Comparison of ENCODE assay signal across 24 mouse cellular contexts in the genomic region with DNA sequence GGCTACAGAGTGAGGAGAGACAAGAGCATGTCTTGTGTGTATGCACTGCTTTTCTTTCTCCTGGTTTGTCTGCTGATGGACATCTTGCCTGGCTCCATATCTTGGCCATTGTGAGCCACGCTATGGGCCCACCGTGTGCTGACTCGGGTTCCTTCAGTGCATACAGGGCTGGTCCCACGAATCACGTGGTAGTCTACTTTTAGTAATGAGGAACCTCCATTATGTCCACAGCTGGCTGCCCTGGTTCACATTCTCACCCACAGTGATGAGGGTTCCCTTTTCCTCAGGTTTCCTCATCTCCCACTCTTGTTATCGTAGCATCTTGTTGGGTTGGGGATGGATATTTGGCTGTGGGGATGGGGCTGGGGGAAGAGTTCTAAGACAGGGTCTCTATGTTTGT. TPM values are rescaled to one million over a fixed set of nuclear protein-coding genes. Genes with fewer than 3 reads are reported as not detected.
A peak's percentile ranks its signal among the peaks of the same experiment; 100 is the strongest.
DNase-seq lines count a peak whose midpoint lies in the region; ATAC-seq and TF ChIP-seq lines count a peak whose summit lies in the region.
"Had no signal": no experiment of that assay in that cellular context is flagged by ENCODE, and none has a peak within 500 bp of the region (broad histone marks: within the 10 kb centered on the region; RNA-seq: fewer than 3 reads in every experiment).

No protein-coding gene starts in this region.

- no peak for TF ChIP-seq EP300 in MEL (IDR thresholded peaks at IDR 0.05; ENCODE audit: low read depth in 1 of 2, low read length in 2 of 2)

- no peak for TF ChIP-seq RAD21 in MEL (IDR thresholded peaks at IDR 0.05; ENCODE audit: low read depth, low read length)

- TF ChIP-seq CTCF in MEL (IDR thresholded peaks at IDR 0.05 in 2 of 3, conservative IDR thresholded peaks at IDR 0.05 in 1 of 3; ENCODE audit: control insufficient read depth in 1 of 3, insufficient read depth in 1 of 3, low read depth in 2 of 3, low read length in 3 of 3, poor library complexity in 1 of 3, severe bottlenecking in 1 of 3) = no peak
- TF ChIP-seq CTCF in small intestine, adult 2 months (IDR thresholded peaks at IDR 0.05; ENCODE audit: extremely low read depth, insufficient read length, insufficient replicate concordance, low read depth, low read length) = no peak
- TF ChIP-seq CTCF in hindbrain, postnatal 0 days (IDR thresholded peaks at IDR 0.05; ENCODE audit: low read depth) = no peak

- H3K79me2 ChIP-seq in MEL (ENCODE audit: control insufficient read depth, insufficient read depth, low read length, poor library complexity) = no peaks in the 10 kb centered on the region

- no peak overlapping the region for H3K9ac ChIP-seq in midbrain, embryonic 11.5 days (ENCODE audit: low read length)
- H3K9ac ChIP-seq in midbrain, embryonic 14.5 days (replicated peaks; ENCODE audit: low read length) = no peak overlapping the region
- no peak overlapping the region for H3K9ac ChIP-seq in MEL (ENCODE audit: control insufficient read depth, low read depth, low read length, poor library complexity, severe bottlenecking)
- no peak overlapping the region for H3K9ac ChIP-seq in hindbrain, postnatal 0 days (replicated peaks; ENCODE audit: low read length)
- H3K9ac ChIP-seq: embryonic facial prominence, embryonic 12.5 days; forebrain, embryonic 12.5 days; heart, embryonic 12.5 days; hindbrain, embryonic 12.5 days; intestine, embryonic 15.5 days had no signal

- ATAC-seq in midbrain, embryonic 11.5 days (ENCODE audit: low FRiP score) = no peak
- no peak for ATAC-seq in midbrain, embryonic 14.5 days (ENCODE audit: low FRiP score, low TSS enrichment)
- ATAC-seq in megakaryocyte, adult 5-6 weeks (ENCODE audit: poor library complexity, severe bottlenecking) = peak; percentile 93
- ATAC-seq in inflammation-experienced regulatory T-cells, adult 6 months = no peak
- ATAC-seq in hindbrain, postnatal 0 days = no peak
- ATAC-seq: forebrain, embryonic 16.5 days; hindbrain, embryonic 16.5 days; intestine, embryonic 15.5 days had no signal

- no peak overlapping the region for H3K27ac ChIP-seq in midbrain, embryonic 11.5 days (ENCODE audit: low read depth, low read length)
- H3K27ac ChIP-seq in midbrain, embryonic 14.5 days (replicated peaks; ENCODE audit: low read depth, low read length) = no peak overlapping the region
- no peak overlapping the region for H3K27ac ChIP-seq in MEL (ENCODE audit: control insufficient read depth, low read depth, low read length)
- peak overlapping the region; percentile 5; the same call in 1 of the 2 replicates for H3K27ac ChIP-seq in small intestine, adult 2 months (ENCODE audit: insufficient read depth, low read depth, low read length)
- no peak overlapping the region for H3K27ac ChIP-seq in hindbrain, postnatal 0 days
- H3K27ac ChIP-seq: embryonic facial prominence, embryonic 12.5 days; forebrain, embryonic 12.5 days; hindbrain, embryonic 12.5 days; intestine, embryonic 15.5 days had no signal

- no peaks in the 10 kb centered on the region for H3K4me1 ChIP-seq in midbrain, embryonic 11.5 days (ENCODE audit: control insufficient read depth, insufficient read depth, low read length)
- H3K4me1 ChIP-seq in midbrain, embryonic 14.5 days (ENCODE audit: control insufficient read depth, insufficient read depth, low read length) = no peaks in the 10 kb centered on the region
- no peaks in the 10 kb centered on the region for H3K4me1 ChIP-seq in MEL (ENCODE audit: control insufficient read depth in 1 of 2, insufficient read depth in 2 of 2, low read length in 2 of 2)
- H3K4me1 ChIP-seq in small intestine, adult 2 months (ENCODE audit: control insufficient read depth, insufficient read depth, insufficient read length, low read length) = no peaks in the 10 kb centered on the region
- no peaks in the 10 kb centered on the region for H3K4me1 ChIP-seq in hindbrain, postnatal 0 days (ENCODE audit: insufficient read depth, low read length)
- H3K4me1 ChIP-seq: embryonic facial prominence, embryonic 12.5 days; forebrain, embryonic 12.5 days; heart, embryonic 12.5 days; hindbrain, embryonic 12.5 days; intestine, embryonic 15.5 days had no signal

- no peak overlapping the region for H3K4me3 ChIP-seq in midbrain, embryonic 11.5 days (ENCODE audit: low read depth, low read length)
- H3K4me3 ChIP-seq in midbrain, embryonic 14.5 days (replicated peaks; ENCODE audit: low read depth, low read length) = no peak overlapping the region
- no peak overlapping the region for H3K4me3 ChIP-seq in MEL (ENCODE audit: control insufficient read depth in 1 of 2, insufficient read depth in 1 of 2, low read depth in 2 of 2, low read length in 2 of 2)
- H3K4me3 ChIP-seq in small intestine, adult 2 months (ENCODE audit: low read depth, low read length) = no peak overlapping the region
- H3K4me3 ChIP-seq in hindbrain, postnatal 0 days (ENCODE audit: low read length) = no peak overlapping the region
- H3K4me3 ChIP-seq: embryonic facial prominence, embryonic 12.5 days; forebrain, embryonic 12.5 days; heart, embryonic 12.5 days; hindbrain, embryonic 12.5 days; intestine, embryonic 15.5 days had no signal

- H3K36me3 ChIP-seq in midbrain, embryonic 11.5 days (ENCODE audit: control insufficient read depth, insufficient read depth, low read length) = no peaks in the 10 kb centered on the region
- H3K36me3 ChIP-seq in midbrain, embryonic 14.5 days (ENCODE audit: control insufficient read depth, insufficient read depth, low read length) = no peaks in the 10 kb centered on the region
- no peaks in the 10 kb centered on the region for H3K36me3 ChIP-seq in MEL (ENCODE audit: control insufficient read depth in 1 of 2, insufficient read depth in 2 of 2, low read length in 2 of 2)
- no peaks in the 10 kb centered on the region for H3K36me3 ChIP-seq in small intestine, adult 2 months (ENCODE audit: control insufficient read depth, insufficient read depth, low read length)
- H3K36me3 ChIP-seq in hindbrain, postnatal 0 days (ENCODE audit: insufficient read depth, low read length) = no peaks in the 10 kb centered on the region
- H3K36me3 ChIP-seq: embryonic facial prominence, embryonic 12.5 days; forebrain, embryonic 12.5 days; G1E; heart, embryonic 12.5 days; hindbrain, embryonic 12.5 days; intestine, embryonic 15.5 days had no signal

- H3K9me3 ChIP-seq in midbrain, embryonic 11.5 days (ENCODE audit: control insufficient read depth, low read length) = no peaks in the 10 kb centered on the region
- H3K9me3 ChIP-seq in midbrain, embryonic 14.5 days (ENCODE audit: control insufficient read depth, low read length) = no peaks in the 10 kb centered on the region
- no peaks in the 10 kb centered on the region for H3K9me3 ChIP-seq in MEL (replicated peaks; ENCODE audit: insufficient read depth, low read length)
- H3K9me3 ChIP-seq in hindbrain, postnatal 0 days (ENCODE audit: low read length) = no peaks in the 10 kb centered on the region
- H3K9me3 ChIP-seq: embryonic facial prominence, embryonic 12.5 days; forebrain, embryonic 12.5 days; heart, embryonic 12.5 days; hindbrain, embryonic 12.5 days; intestine, embryonic 15.5 days had no signal

- TF ChIP-seq POLR2A in MEL (IDR thresholded peaks at IDR 0.05; ENCODE audit: control insufficient read depth in 1 of 2, insufficient read depth in 1 of 2, low read depth in 1 of 2, low read length in 2 of 2, poor library complexity in 1 of 2) = no peak
- no peak for TF ChIP-seq POLR2A in small intestine, adult 2 months (IDR thresholded peaks at IDR 0.05; ENCODE audit: low read depth, low read length)

- H3K27me3 ChIP-seq in midbrain, embryonic 11.5 days (ENCODE audit: control insufficient read depth, insufficient read depth, low read length) = no peaks in the 10 kb centered on the region
- H3K27me3 ChIP-seq in midbrain, embryonic 14.5 days (ENCODE audit: control insufficient read depth, insufficient read depth, low read length) = no peaks in the 10 kb centered on the region
- H3K27me3 ChIP-seq in MEL (ENCODE audit: control insufficient read depth in 1 of 2, insufficient read depth in 2 of 2, low read length in 2 of 2) = peaks cover 13 to 21% of the 10 kb centered on the region in 2 experiments
- no peaks in the 10 kb centered on the region for H3K27me3 ChIP-seq in small intestine, adult 2 months (ENCODE audit: control insufficient read depth, insufficient read depth, low read length)
- H3K27me3 ChIP-seq in hindbrain, postnatal 0 days (ENCODE audit: insufficient read depth, low read length) = no peaks in the 10 kb centered on the region
- H3K27me3 ChIP-seq: embryonic facial prominence, embryonic 12.5 days; forebrain, embryonic 12.5 days; heart, embryonic 12.5 days; hindbrain, embryonic 12.5 days; intestine, embryonic 15.5 days had no signal

- DNase-seq in midbrain, embryonic 11.5 days (ENCODE audit: low spot score, missing footprints) = peak; percentile 17
- no peak for DNase-seq in midbrain, embryonic 14.5 days
- DNase-seq in MEL (ENCODE audit: low read depth, low spot score) = peak; percentile 29
- DNase-seq in adrenal gland, postnatal 36 days = no peak
- no peak for DNase-seq in hindbrain, postnatal 0 days (ENCODE audit: low spot score)
- DNase-seq: adrenal gland, postnatal 10 days; cerebellum, adult 2 months; cerebellum, postnatal 10 days; embryo, embryonic 11 days; gastrocnemius, postnatal 10 days had no signal

- H3K4me2 ChIP-seq in midbrain, embryonic 11.5 days = no peak overlapping the region
- no peak overlapping the region for H3K4me2 ChIP-seq in midbrain, embryonic 14.5 days (ENCODE audit: low read length)
- H3K4me2 ChIP-seq in hindbrain, postnatal 0 days (ENCODE audit: low read depth, low read length) = no peak overlapping the region
- H3K4me2 ChIP-seq: embryonic facial prominence, embryonic 12.5 days; forebrain, embryonic 12.5 days; heart, embryonic 12.5 days; hindbrain, embryonic 12.5 days; intestine, embryonic 15.5 days had no signal

- 92% methylated on average over 6 of the region's 6 CpGs for WGBS in midbrain, embryonic 11.5 days
- 96% methylated on average over 6 of the region's 6 CpGs for WGBS in midbrain, embryonic 14.5 days
- WGBS in small intestine, adult 2 months = 78% methylated on average over 6 of the region's 6 CpGs
- WGBS in hindbrain, postnatal 0 days = 92% methylated on average over 6 of the region's 6 CpGs

RNA-seq across cellular contexts. Expression of gene Irf1, which starts 21.2 kb away (rescaled TPM):
- polyA plus RNA-seq in midbrain, embryonic 11.5 days (2014; fragmentation: Nextera tagmentation; extraction: Ambion mirVana) = 2.8 and 3.7 TPM in 2 replicates
- polyA plus RNA-seq in midbrain, embryonic 14.5 days (2014; fragmentation: Nextera tagmentation; extraction: Ambion mirVana) = 1.3 and 3.5 TPM in 2 replicates
- total RNA-seq in MEL (2012; rRNA removed) = 0.46 and 0.73 TPM in 2 replicates
- 1 to 10 TPM in 1 of 2 experiments, not detected in 1; 1.9 TPM for polyA plus RNA-seq in MEL (2012; ENCODE audit: insufficient read depth in 1 of 2, insufficient read length in 2 of 2, low read depth in 1 of 2, low replicate concordance in 2 of 2, missing spikeins in 1 of 2)
- total RNA-seq in megakaryocyte, adult 5-6 weeks (2015) = 37.2 and 38.5 TPM in 2 replicates
- total RNA-seq in megakaryocyte, adult 5-6 weeks (2017) = 78.4 and 93.1 TPM in 2 replicates
- 93.3 and 233 TPM in 2 replicates for polyA plus RNA-seq in small intestine, adult 2 months (2012; rRNA removed)
- 100 to 1,000 TPM; 273 to 355 (median 291) TPM for polyA plus RNA-seq in inflammation-experienced regulatory T-cells, adult 6 months (2017; shearing (Covaris generic))
- total RNA-seq in adrenal gland, postnatal 36 days (2021) = 10 to 100 TPM; 24.3 to 26.0 TPM
- 3.3 and 8.5 TPM in 2 replicates for total RNA-seq in hindbrain, postnatal 0 days (2014; rRNA removed)
- 3.7 and 4.4 TPM in 2 replicates for polyA plus RNA-seq in hindbrain, postnatal 0 days (2015; fragmentation: Nextera tagmentation; extraction: Ambion mirVana)

RNA-seq across cellular contexts. Expression of gene Gm17334, which starts 24.4 kb away (rescaled TPM):
- not detected in 2 replicates for polyA plus RNA-seq in midbrain, embryonic 11.5 days (2014; fragmentation: Nextera tagmentation; extraction: Ambion mirVana)
- 0.24 TPM in 1 of 2 replicates, not detected in the other for polyA plus RNA-seq in midbrain, embryonic 14.5 days (2014; fragmentation: Nextera tagmentation; extraction: Ambion mirVana)
- total RNA-seq in MEL (2012; rRNA removed) = not detected in 2 replicates
- polyA plus RNA-seq in MEL (2012; ENCODE audit: insufficient read depth in 1 of 2, insufficient read length in 2 of 2, low read depth in 1 of 2, low replicate concordance in 2 of 2, missing spikeins in 1 of 2) = not detected
- not detected in 2 replicates for total RNA-seq in megakaryocyte, adult 5-6 weeks (2015)
- total RNA-seq in megakaryocyte, adult 5-6 weeks (2017) = not detected in 2 replicates
- polyA plus RNA-seq in small intestine, adult 2 months (2012; rRNA removed) = 0.25 and 1.6 TPM in 2 replicates
- 1 to 10 TPM; 5.6 to 9.0 (median 6.7) TPM for polyA plus RNA-seq in inflammation-experienced regulatory T-cells, adult 6 months (2017; shearing (Covaris generic))
- 1 to 10 TPM in 1 of 2 experiments, not detected in 1; 1.1 TPM for total RNA-seq in adrenal gland, postnatal 36 days (2021)
- total RNA-seq in hindbrain, postnatal 0 days (2014; rRNA removed) = not detected in 2 replicates
- not detected in 2 replicates for polyA plus RNA-seq in hindbrain, postnatal 0 days (2015; fragmentation: Nextera tagmentation; extraction: Ambion mirVana)
- total RNA-seq: G1E had no signal
- polyA plus RNA-seq: embryonic facial prominence, embryonic 12.5 days; forebrain, embryonic 12.5 days; G1E; heart, embryonic 12.5 days; hindbrain, embryonic 12.5 days; hindbrain, embryonic 16.5 days had no signal

RNA-seq across cellular contexts. Expression of gene Il5, which starts 28.0 kb away (rescaled TPM):
- polyA plus RNA-seq in midbrain, embryonic 11.5 days (2014; fragmentation: Nextera tagmentation; extraction: Ambion mirVana) = not detected in 2 replicates
- polyA plus RNA-seq in midbrain, embryonic 14.5 days (2014; fragmentation: Nextera tagmentation; extraction: Ambion mirVana) = not detected in 2 replicates
- not detected in 2 replicates for total RNA-seq in MEL (2012; rRNA removed)
- polyA plus RNA-seq in MEL (2012; ENCODE audit: insufficient read depth in 1 of 2, insufficient read length in 2 of 2, low read depth in 1 of 2, low replicate concordance in 2 of 2, missing spikeins in 1 of 2) = not detected
- not detected in 2 replicates for total RNA-seq in megakaryocyte, adult 5-6 weeks (2015)
- total RNA-seq in megakaryocyte, adult 5-6 weeks (2017) = not detected in 2 replicates
- not detected in 2 replicates for polyA plus RNA-seq in small intestine, adult 2 months (2012; rRNA removed)
- not detected for polyA plus RNA-seq in inflammation-experienced regulatory T-cells, adult 6 months (2017; shearing (Covaris generic))
- not detected for total RNA-seq in adrenal gland, postnatal 36 days (2021)
- 0.11 TPM in 1 of 2 replicates, not detected in the other for total RNA-seq in hindbrain, postnatal 0 days (2014; rRNA removed)
- polyA plus RNA-seq in hindbrain, postnatal 0 days (2015; fragmentation: Nextera tagmentation; extraction: Ambion mirVana) = 0.15 TPM in 1 of 2 replicates, not detected in the other
- total RNA-seq: adrenal gland, postnatal 10 days; gastrocnemius, postnatal 10 days; gastrocnemius, postnatal 4 days; heart, postnatal 25 days had no signal
- polyA plus RNA-seq: embryonic facial prominence, embryonic 12.5 days; forebrain, embryonic 12.5 days; forebrain, embryonic 16.5 days; G1E; heart, embryonic 12.5 days; heart, embryonic 16.5 days; hindbrain, embryonic 12.5 days; hindbrain, embryonic 16.5 days; intestine, embryonic 15.5 days had no signal

RNA-seq across cellular contexts. Expression of gene Rad50, which starts 41.5 kb away (rescaled TPM):
- polyA plus RNA-seq in midbrain, embryonic 11.5 days (2014; fragmentation: Nextera tagmentation; extraction: Ambion mirVana) = 20.7 and 21.7 TPM in 2 replicates
- 9.1 and 11.2 TPM in 2 replicates for polyA plus RNA-seq in midbrain, embryonic 14.5 days (2014; fragmentation: Nextera tagmentation; extraction: Ambion mirVana)
- 41.2 and 44.6 TPM in 2 replicates for total RNA-seq in MEL (2012; rRNA removed)
- 100 to 1,000 TPM in 1 of 2 experiments, 10 to 100 TPM in 1; 32.6 to 447 TPM for polyA plus RNA-seq in MEL (2012; ENCODE audit: insufficient read depth in 1 of 2, insufficient read length in 2 of 2, low read depth in 1 of 2, low replicate concordance in 2 of 2, missing spikeins in 1 of 2)
- 23.9 and 26.7 TPM in 2 replicates for total RNA-seq in megakaryocyte, adult 5-6 weeks (2015)
- 33.7 and 38.1 TPM in 2 replicates for total RNA-seq in megakaryocyte, adult 5-6 weeks (2017)
- 0.98 and 2.7 TPM in 2 replicates for polyA plus RNA-seq in small intestine, adult 2 months (2012; rRNA removed)
- 10 to 100 TPM; 47.3 to 53.7 (median 48.6) TPM for polyA plus RNA-seq in inflammation-experienced regulatory T-cells, adult 6 months (2017; shearing (Covaris generic))
- total RNA-seq in adrenal gland, postnatal 36 days (2021) = 10 to 100 TPM; 12.1 to 17.1 TPM
- 4.1 and 4.2 TPM in 2 replicates for total RNA-seq in hindbrain, postnatal 0 days (2014; rRNA removed)
- 11.7 and 12.8 TPM in 2 replicates for polyA plus RNA-seq in hindbrain, postnatal 0 days (2015; fragmentation: Nextera tagmentation; extraction: Ambion mirVana)

Comparison
In these comparisons a context has a peak if more than half of its experiments do, and no peak if none do; other contexts are left out.
1. DNase-seq: peak in midbrain, embryonic 11.5 days (single experiment) and MEL (single experiment); none in midbrain, embryonic 14.5 days (single experiment), adrenal gland, postnatal 36 days (0 of 2) and hindbrain, postnatal 0 days (single experiment).
2. RNA of gene Irf1, which starts 21.2 kb away (polyA plus RNA-seq): 273 to 355 TPM in inflammation-experienced regulatory T-cells, adult 6 months and 93.3 to 233 TPM in small intestine, adult 2 months; 3.7 to 4.4 TPM in hindbrain, postnatal 0 days, 1.3 to 3.5 TPM in midbrain, embryonic 14.5 days, 2.8 to 3.7 TPM in midbrain, embryonic 11.5 days and 1.9 TPM in MEL; every median in the first group is over 10 times any median in the second.